ENCODE assay signal across 8 mouse cellular contexts in genomic region chr10:70120671-70121405, GRCm38 (mm10). TPM values are rescaled to one million over a fixed set of nuclear protein-coding genes. Genes with fewer than 3 reads are reported as not detected.
A peak's percentile ranks its signal among the peaks of the same experiment; 100 is the strongest.
DNase-seq lines count a peak whose midpoint lies in the region; ATAC-seq and TF ChIP-seq lines count a peak whose summit lies in the region.

No protein-coding gene starts in this region.

- no peaks in the 10 kb centered on the region for H3K27me3 ChIP-seq in forebrain, embryonic 10.5 days (ENCODE audit: poor library complexity, severe bottlenecking)
- H3K27me3 ChIP-seq in forebrain, embryonic 15.5 days = no peaks in the 10 kb centered on the region
- no peaks in the 10 kb centered on the region for H3K27me3 ChIP-seq in cerebellum, adult 2 months (ENCODE audit: control insufficient read depth, insufficient read depth, low read length)
- H3K27me3 ChIP-seq in heart, embryonic 14.5 days (ENCODE audit: control insufficient read depth, insufficient read depth, low read length) = no peaks in the 10 kb centered on the region
- H3K27me3 ChIP-seq in liver, embryonic 14.5 days (ENCODE audit: control insufficient read depth, insufficient read depth, low read length) = no peaks in the 10 kb centered on the region
- H3K27me3 ChIP-seq in stomach, postnatal 0 days (ENCODE audit: control insufficient read depth, insufficient read depth, low read length) = no peaks in the 10 kb centered on the region

- H3K27ac ChIP-seq in forebrain, embryonic 10.5 days = peak overlapping the region; percentile 69
- H3K27ac ChIP-seq in forebrain, embryonic 15.5 days (replicated peaks) = no peak overlapping the region
- peak overlapping the region; percentile 54 for H3K27ac ChIP-seq in cerebellum, adult 2 months (ENCODE audit: insufficient read depth, low read length)
- H3K27ac ChIP-seq in heart, embryonic 14.5 days (replicated peaks in 1 of 2; ENCODE audit: control insufficient read depth in 1 of 2, insufficient read depth in 1 of 2, low read depth in 2 of 2, low read length in 2 of 2) = peak overlapping the region; percentile 86 to 90
- H3K27ac ChIP-seq in liver, embryonic 14.5 days = peak overlapping the region; percentile 61
- peak overlapping the region; percentile 83 for H3K27ac ChIP-seq in stomach, postnatal 0 days (replicated peaks)

- TF ChIP-seq CTCF in cerebellum, adult 2 months (IDR thresholded peaks at IDR 0.05; ENCODE audit: borderline replicate concordance, insufficient read depth, low read depth, low read length) = no peak
- no peak for TF ChIP-seq CTCF in liver, embryonic 14.5 days (IDR thresholded peaks at IDR 0.05; ENCODE audit: low read depth)
- TF ChIP-seq CTCF in stomach, postnatal 0 days (IDR thresholded peaks at IDR 0.05; ENCODE audit: low read depth) = no peak

- no peak for DNase-seq in forebrain, embryonic 10.5 days (ENCODE audit: extremely low spot score, low spot score)
- DNase-seq in 3T3-L1 (ENCODE audit: low read depth, low spot score) = peak; percentile 91
- DNase-seq in cerebellum, adult 2 months = peak; percentile 62 to 77
- no peak for DNase-seq in liver, embryonic 14.5 days (ENCODE audit: low read depth in 3 of 3, low spot score in 3 of 3)
- DNase-seq in stomach, postnatal 0 days (ENCODE audit: low spot score) = no peak
- DNase-seq in left cerebral cortex, adult 8-10 months (ENCODE audit: low spot score in 2 of 2) = no peak

- H3K36me3 ChIP-seq in forebrain, embryonic 10.5 days (replicated peaks) = peaks cover 8% of the 10 kb centered on the region; the same call in 1 of the 2 replicates
- no peaks in the 10 kb centered on the region for H3K36me3 ChIP-seq in forebrain, embryonic 15.5 days
- H3K36me3 ChIP-seq in heart, embryonic 14.5 days (ENCODE audit: control insufficient read depth, insufficient read depth, low read length) = no peaks in the 10 kb centered on the region
- H3K36me3 ChIP-seq in liver, embryonic 14.5 days (replicated peaks; ENCODE audit: control insufficient read depth, insufficient read depth, low read depth) = no peaks in the 10 kb centered on the region
- no peaks in the 10 kb centered on the region for H3K36me3 ChIP-seq in stomach, postnatal 0 days (ENCODE audit: control insufficient read depth, insufficient read depth, low read length)

- no peak overlapping the region for H3K4me3 ChIP-seq in forebrain, embryonic 10.5 days
- H3K4me3 ChIP-seq in forebrain, embryonic 15.5 days = no peak overlapping the region
- peak overlapping the region; percentile 0 for H3K4me3 ChIP-seq in cerebellum, adult 2 months (replicated peaks; ENCODE audit: insufficient read depth, low read depth, low read length)
- H3K4me3 ChIP-seq in heart, embryonic 14.5 days (ENCODE audit: control insufficient read depth in 1 of 2, insufficient read depth in 1 of 2, low read depth in 1 of 2, low read length in 2 of 2) = no peak overlapping the region; a peak in 1 of 4 replicates
- peak overlapping the region; percentile 11 to 32 for H3K4me3 ChIP-seq in liver, embryonic 14.5 days (ENCODE audit: insufficient read depth in 1 of 2, low read depth in 2 of 2, low read length in 2 of 2)
- H3K4me3 ChIP-seq in stomach, postnatal 0 days (ENCODE audit: low read depth, low read length) = no peak overlapping the region

- WGBS in forebrain, embryonic 10.5 days = 73% methylated on average over 17 of the region's 17 CpGs
- 60% methylated on average over 17 of the region's 17 CpGs for WGBS in forebrain, embryonic 15.5 days
- WGBS in cerebellum, adult 2 months = 13% methylated on average over 17 of the region's 17 CpGs
- 32% methylated on average over 17 of the region's 17 CpGs for WGBS in heart, embryonic 14.5 days
- 46% methylated on average over 17 of the region's 17 CpGs for WGBS in liver, embryonic 14.5 days (ENCODE audit: insufficient replicate concordance)
- WGBS in stomach, postnatal 0 days = 45% methylated on average over 17 of the region's 17 CpGs

- TF ChIP-seq POLR2A in cerebellum, adult 2 months (IDR thresholded peaks at IDR 0.05; ENCODE audit: borderline replicate concordance, insufficient read depth, low read length) = no peak

- ATAC-seq in forebrain, embryonic 15.5 days (replicated peaks) = no peak; the same call in 1 of the 2 replicates
- ATAC-seq in heart, embryonic 14.5 days (ENCODE audit: insufficient number of reproducible peaks, insufficient read depth, low FRiP score, low read depth) = peak; percentile 45
- ATAC-seq in liver, embryonic 14.5 days (ENCODE audit: insufficient read depth) = peak; percentile 72
- peak; percentile 62 for ATAC-seq in stomach, postnatal 0 days (ENCODE audit: low FRiP score, low TSS enrichment)

- peaks cover 3% of the 10 kb centered on the region; the same call in 1 of the 2 replicates for H3K9me3 ChIP-seq in forebrain, embryonic 10.5 days
- no peaks in the 10 kb centered on the region for H3K9me3 ChIP-seq in forebrain, embryonic 15.5 days
- H3K9me3 ChIP-seq in heart, embryonic 14.5 days (ENCODE audit: control insufficient read depth, low read length) = no peaks in the 10 kb centered on the region
- no peaks in the 10 kb centered on the region for H3K9me3 ChIP-seq in liver, embryonic 14.5 days (ENCODE audit: control insufficient read depth, low read length)
- H3K9me3 ChIP-seq in stomach, postnatal 0 days (ENCODE audit: control insufficient read depth, low read length) = no peaks in the 10 kb centered on the region

- peak; percentile 1; the same call in 1 of the 2 replicates for TF ChIP-seq EP300 in liver, embryonic 14.5 days (IDR thresholded peaks at IDR 0.05; ENCODE audit: low read depth)
- no peak for TF ChIP-seq EP300 in stomach, postnatal 0 days (optimal IDR thresholded peaks at IDR 0.05)

- H3K4me1 ChIP-seq in forebrain, embryonic 10.5 days = peaks cover 31% of the 10 kb centered on the region
- H3K4me1 ChIP-seq in forebrain, embryonic 15.5 days = peaks cover 19% of the 10 kb centered on the region
- peaks cover 22% of the 10 kb centered on the region for H3K4me1 ChIP-seq in cerebellum, adult 2 months (ENCODE audit: control insufficient read depth, insufficient read depth, low read length)
- peaks cover 38 to 57% of the 10 kb centered on the region in 2 experiments for H3K4me1 ChIP-seq in heart, embryonic 14.5 days (ENCODE audit: control insufficient read depth in 2 of 2, insufficient read depth in 2 of 2, low read length in 2 of 2)
- peaks cover 54 to 58% of the 10 kb centered on the region in 2 experiments for H3K4me1 ChIP-seq in liver, embryonic 14.5 days (replicated peaks; ENCODE audit: control insufficient read depth in 2 of 2, insufficient read depth in 2 of 2, low read length in 1 of 2)
- H3K4me1 ChIP-seq in stomach, postnatal 0 days (replicated peaks; ENCODE audit: control insufficient read depth, insufficient read depth) = peaks cover 8% of the 10 kb centered on the region; the same call in 1 of the 2 replicates

- H3K9ac ChIP-seq in forebrain, embryonic 15.5 days (replicated peaks) = no peak overlapping the region
- peak overlapping the region; percentile 58 for H3K9ac ChIP-seq in heart, embryonic 14.5 days (ENCODE audit: low read length)
- peak overlapping the region; percentile 49 for H3K9ac ChIP-seq in liver, embryonic 14.5 days (replicated peaks)
- H3K9ac ChIP-seq in stomach, postnatal 0 days (ENCODE audit: low read length) = peak overlapping the region; percentile 24

- no peak overlapping the region for H3K4me2 ChIP-seq in forebrain, embryonic 15.5 days (replicated peaks)
- H3K4me2 ChIP-seq in heart, embryonic 14.5 days (ENCODE audit: low read length) = peak overlapping the region; percentile 51
- peak overlapping the region; percentile 61 for H3K4me2 ChIP-seq in liver, embryonic 14.5 days (ENCODE audit: low read depth)
- H3K4me2 ChIP-seq in stomach, postnatal 0 days (replicated peaks; ENCODE audit: low read depth) = peak overlapping the region; percentile 5; the same call in 1 of the 2 replicates

RNA-seq across cellular contexts. Expression of gene Ccdc6, which starts 23.9 kb away (rescaled TPM):
- polyA plus RNA-seq in forebrain, embryonic 10.5 days (2016; fragmentation: Nextera tagmentation; extraction: Ambion mirVana) = 16.5 and 19.8 TPM in 2 replicates
- 16.7 and 17.5 TPM in 2 replicates for polyA plus RNA-seq in forebrain, embryonic 15.5 days (2015; fragmentation: Nextera tagmentation; extraction: Ambion mirVana)
- 28.0 and 31.7 TPM in 2 replicates for polyA plus RNA-seq in cerebellum, adult 2 months (2012; rRNA removed)
- 22.9 and 24.8 TPM in 2 replicates for polyA plus RNA-seq in heart, embryonic 14.5 days (2014; fragmentation: Nextera tagmentation; extraction: Ambion mirVana)
- polyA plus RNA-seq in liver, embryonic 14.5 days (2012; rRNA removed) = 6.7 and 8.3 TPM in 2 replicates
- 9.5 and 10.7 TPM in 2 replicates for polyA plus RNA-seq in liver, embryonic 14.5 days (2014; fragmentation: Nextera tagmentation; extraction: Ambion mirVana)
- polyA plus RNA-seq in stomach, postnatal 0 days (2015; fragmentation: Nextera tagmentation; extraction: Ambion mirVana) = 9.4 and 10.0 TPM in 2 replicates
- total RNA-seq in left cerebral cortex, adult 8-10 months (2022) = 10 to 100 TPM; 49.4 to 56.3 (median 52.7) TPM

Comparison
In these comparisons a context has a peak if more than half of its experiments do, and no peak if none do; other contexts are left out.
1. DNase-seq: peak in 3T3-L1 (single experiment) and cerebellum, adult 2 months (2 of 2); none in forebrain, embryonic 10.5 days (single experiment), liver, embryonic 14.5 days (0 of 3), stomach, postnatal 0 days (single experiment) and left cerebral cortex, adult 8-10 months (0 of 2).
2. H3K4me3 ChIP-seq: peak in cerebellum, adult 2 months (single experiment) and liver, embryonic 14.5 days (2 of 2); none in forebrain, embryonic 10.5 days (single experiment), forebrain, embryonic 15.5 days (single experiment), heart, embryonic 14.5 days (0 of 2) and stomach, postnatal 0 days (single experiment).